In genomic region chr11:119602763-119603526, GRCm38 (mm10) we compare ENCODE assay signal across 1 mouse cellular context.
TF ChIP-seq lines count a peak whose summit lies in the region.

Gene Rptor (plus strand): TSS chr11:119602905.

TF ChIP-seq in MEL, 35 proteins besides CTCF, POLR2A, EP300 and RAD21 (continued from another document):
- TF ChIP-seq ELF1 (IDR thresholded peaks at IDR 0.05; ENCODE audit: low read depth, low read length) (peak; percentile 81), ZKSCAN1 (IDR thresholded peaks at IDR 0.05; ENCODE audit: low read depth, low read length) (no peak), MYB (IDR thresholded peaks at IDR 0.05; ENCODE audit: low read depth, low read length) (no peak), USF2 (IDR thresholded peaks at IDR 0.05; ENCODE audit: borderline replicate concordance in 1 of 2, insufficient read depth in 1 of 2, low read depth in 1 of 2, low read length in 2 of 2) (no peak), SMC3 (IDR thresholded peaks at IDR 0.05; ENCODE audit: low read depth, low read length) (peak; percentile 27; the same call in 1 of the 2 replicates), MAFK (IDR thresholded peaks at IDR 0.05; ENCODE audit: borderline replicate concordance, low read depth, low read length) (no peak)
